Mouse (Mus musculus): ENCODE measurements around the gene Tnfrsf25. TPM values are rescaled to one million over a fixed set of nuclear protein-coding genes. Genes with fewer than 3 reads are reported as not detected.

The Tnfrsf25 gene
- total RNA-seq, 1 experiment from 2014 or later, result not detected

DNA sequence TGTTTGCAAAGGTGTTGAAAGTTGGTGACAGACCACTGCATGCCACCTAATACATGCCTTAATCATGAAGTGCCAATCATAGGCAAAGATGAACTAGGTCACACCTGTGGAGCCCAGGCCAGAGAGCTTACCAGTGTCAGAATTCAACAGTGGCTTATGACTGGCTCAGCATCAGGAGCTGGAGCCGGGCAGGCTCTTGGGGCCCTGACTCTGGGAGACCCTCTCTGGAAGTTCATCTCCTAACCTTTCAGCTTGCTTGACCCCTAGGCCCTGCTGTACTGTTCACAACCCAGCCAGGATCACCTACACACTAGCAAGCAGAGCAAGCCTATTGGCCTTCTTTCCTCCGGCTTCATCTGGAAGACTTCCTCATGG lies 21.1 kb downstream of the Tnfrsf25 start:
- ATAC-seq (replicated peaks; ENCODE audit: low read depth, poor library complexity, severe bottlenecking), result no peak

GRCm38 (mm10) chr4:152138497-152139260 lies 22.9 kb downstream of the Tnfrsf25 start:
- peak; percentile 84 for ATAC-seq (replicated peaks; ENCODE audit: low read depth, poor library complexity, severe bottlenecking)

GRCm38 (mm10) chr4:152140441-152140840 lies 24.7 kb downstream of the Tnfrsf25 start:
- peak; percentile 49 for ATAC-seq (replicated peaks; ENCODE audit: low read depth, poor library complexity, severe bottlenecking)

DNA sequence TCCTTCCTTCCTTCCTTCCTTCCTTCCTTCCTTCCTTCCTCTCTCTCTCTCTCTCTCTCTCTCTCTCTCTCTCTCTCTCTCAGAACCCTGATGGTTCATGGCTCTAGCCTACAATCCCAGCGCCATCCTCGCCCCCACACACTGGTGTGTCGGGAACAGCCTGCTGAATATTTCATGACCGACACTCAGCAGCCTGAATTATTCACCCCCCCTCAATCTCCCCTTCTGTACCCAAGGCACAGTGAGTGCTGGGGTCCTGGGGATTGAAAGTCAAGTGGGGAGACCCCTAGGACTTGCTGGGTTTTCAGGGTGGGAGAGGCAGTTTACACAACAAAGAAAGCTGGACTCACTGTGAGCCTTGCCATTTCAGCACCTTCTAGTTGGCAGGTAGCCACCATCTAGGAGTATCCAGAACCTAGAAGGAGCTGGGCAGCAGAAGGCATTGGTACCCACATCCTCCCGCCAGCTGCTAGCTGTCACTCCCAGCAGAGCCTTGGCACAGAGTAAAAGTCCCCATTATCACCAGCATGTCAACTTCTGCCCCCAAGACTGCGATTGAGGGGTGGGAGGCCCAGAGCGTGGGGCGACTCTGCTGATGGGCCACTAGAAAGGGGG lies 25.9 kb downstream of the Tnfrsf25 start:
- ATAC-seq (replicated peaks; ENCODE audit: low read depth, poor library complexity, severe bottlenecking), result no peak

DNA sequence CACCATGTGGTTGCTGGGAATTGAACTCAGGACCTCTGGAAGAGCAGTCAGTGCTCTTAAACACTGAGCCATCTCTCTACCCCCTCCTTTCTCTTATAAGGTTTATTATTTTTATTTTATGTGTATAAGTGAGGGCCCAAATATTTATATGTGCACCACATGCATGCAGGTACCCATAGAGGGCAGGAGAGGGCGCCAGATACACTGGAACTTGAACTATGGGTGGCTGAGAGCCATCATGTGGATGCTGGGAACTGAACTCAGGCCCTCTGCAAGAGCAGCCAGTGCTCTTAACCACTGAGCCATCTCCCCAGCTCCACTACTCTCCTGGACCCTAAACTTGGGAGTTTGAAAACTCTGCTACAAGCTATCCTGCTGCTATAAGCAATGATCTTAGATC lies 27.9 kb downstream of the Tnfrsf25 start:
- ATAC-seq (replicated peaks; ENCODE audit: low read depth, poor library complexity, severe bottlenecking), result no peak

GRCm38 (mm10) chr4:152145473-152145872 lies 29.7 kb downstream of the Tnfrsf25 start:
- ATAC-seq (replicated peaks; ENCODE audit: low read depth, poor library complexity, severe bottlenecking), result no peak

DNA sequence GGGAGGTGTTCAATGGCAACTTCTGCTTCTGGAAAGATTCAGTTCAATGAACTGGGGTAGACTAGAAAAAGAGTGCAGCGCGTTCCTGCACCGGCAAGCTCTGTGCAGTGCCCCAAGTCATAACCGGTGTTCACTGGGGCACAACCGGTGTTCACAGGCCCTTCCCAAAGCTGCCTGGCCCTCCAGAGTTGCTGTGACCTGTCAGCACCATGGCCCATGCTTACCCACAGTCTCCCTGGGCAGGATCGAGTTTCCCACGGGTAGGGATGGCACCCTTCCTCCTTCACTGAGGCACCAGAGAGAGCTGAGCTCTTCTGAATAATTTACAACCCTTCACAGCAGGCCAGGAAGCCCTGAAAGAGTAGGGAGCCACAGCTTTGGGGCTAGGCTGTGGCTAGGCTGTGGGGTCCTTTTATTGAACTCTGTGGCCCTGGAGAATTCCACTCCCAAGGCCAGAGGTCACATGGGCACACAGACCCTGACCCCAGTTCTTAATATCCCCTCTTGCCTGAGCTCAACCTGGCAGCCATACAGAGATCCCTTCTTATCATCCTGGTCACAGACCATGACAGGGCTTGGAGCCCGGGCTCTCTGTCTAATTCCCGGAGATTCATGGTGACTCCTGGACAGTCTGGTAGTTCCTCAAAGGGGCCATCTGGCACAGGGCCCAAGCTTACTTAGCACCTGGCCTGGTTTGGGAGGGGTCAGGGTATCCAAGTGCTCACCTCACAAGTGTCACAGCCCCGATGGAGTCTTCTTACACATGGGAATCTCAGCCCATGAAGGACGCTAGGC lies 30.5 kb downstream of the Tnfrsf25 start:
- no peak for ATAC-seq (replicated peaks; ENCODE audit: low read depth, poor library complexity, severe bottlenecking)

DNA sequence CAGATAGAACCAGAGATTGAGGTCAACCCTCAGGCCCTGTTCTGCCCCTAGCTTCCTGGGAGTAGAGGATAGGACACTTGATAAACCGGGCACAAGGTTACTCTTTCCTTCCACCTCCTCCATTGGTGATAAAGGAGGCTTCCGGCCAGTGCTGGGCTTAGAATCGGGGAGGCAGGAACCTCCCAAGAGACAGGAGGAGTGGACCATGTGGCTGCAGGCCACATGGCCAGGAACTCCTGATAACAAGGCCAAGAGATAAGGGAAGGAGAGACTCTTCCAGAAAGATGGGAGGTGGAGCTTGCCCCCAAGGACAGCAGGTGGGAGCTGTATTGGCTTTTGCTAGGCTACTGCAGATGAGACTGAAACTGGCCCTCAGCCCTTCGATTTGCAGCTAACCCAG lies 34.8 kb downstream of the Tnfrsf25 start:
- ATAC-seq (replicated peaks; ENCODE audit: low read depth, poor library complexity, severe bottlenecking), result no peak

DNA sequence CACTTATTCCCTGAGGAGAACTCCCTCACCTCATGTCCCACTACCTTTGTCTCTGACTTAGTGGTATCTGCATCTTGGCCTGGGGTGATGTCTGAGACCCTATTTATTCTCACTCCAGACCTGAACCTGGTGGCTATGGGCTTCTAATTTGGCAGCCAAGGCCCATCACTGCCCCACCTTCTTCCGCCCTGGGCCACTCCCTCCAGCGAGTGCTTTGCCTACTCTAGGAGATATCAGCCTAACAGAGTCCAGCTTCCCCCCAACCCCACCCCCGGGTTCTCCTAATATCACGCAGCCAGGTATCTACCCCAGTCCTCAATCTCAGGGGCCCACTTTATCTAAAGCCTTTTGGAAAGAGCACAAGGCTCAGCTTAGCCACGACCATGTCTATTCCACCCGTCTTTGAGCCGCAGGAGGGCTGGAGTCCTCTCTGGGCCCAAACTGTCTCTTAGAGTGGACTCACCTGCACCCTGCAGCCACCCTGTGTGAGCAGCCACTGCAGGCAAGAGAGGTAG lies 35.8 kb downstream of the Tnfrsf25 start:
- ATAC-seq (replicated peaks; ENCODE audit: low read depth, poor library complexity, severe bottlenecking), result no peak

GRCm38 (mm10) chr4:152151966-152152544 lies 36.3 kb downstream of the Tnfrsf25 start, which contains the start of gene Espn:
TSS of gene Espn (minus strand) at chr4:152152371.
- peak; percentile 62 for ATAC-seq (replicated peaks; ENCODE audit: low read depth, poor library complexity, severe bottlenecking)

- peak; percentile 80 for ATAC-seq (replicated peaks; ENCODE audit: low read depth, poor library complexity, severe bottlenecking)
Observed at GRCm38 (mm10) chr4:152153771-152154177, 38.0 kb downstream of the Tnfrsf25 start.

DNA sequence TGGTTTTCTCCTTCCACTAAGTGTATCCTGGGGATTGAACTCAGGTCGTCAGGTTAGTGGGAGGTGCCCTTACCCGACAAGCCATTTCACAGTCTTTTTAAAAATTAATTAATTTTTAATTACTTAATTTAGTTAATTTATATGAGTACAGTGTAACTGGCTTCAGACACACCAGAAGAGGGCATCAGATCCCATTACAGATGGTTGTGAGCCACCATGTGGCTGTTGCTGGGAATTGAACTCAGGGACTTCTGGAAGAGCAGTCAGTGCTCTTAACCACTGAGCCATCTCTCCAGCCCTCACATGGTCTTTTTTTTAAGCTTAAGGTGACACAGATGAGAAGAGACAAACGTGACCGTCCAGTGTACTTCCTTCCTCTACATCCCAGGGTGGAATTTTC lies 39.3 kb downstream of the Tnfrsf25 start:
- no peak for ATAC-seq (replicated peaks; ENCODE audit: low read depth, poor library complexity, severe bottlenecking)

GRCm38 (mm10) chr4:152157779-152158584 lies 42.2 kb downstream of the Tnfrsf25 start:
- ATAC-seq (replicated peaks; ENCODE audit: low read depth, poor library complexity, severe bottlenecking), result no peak

DNA sequence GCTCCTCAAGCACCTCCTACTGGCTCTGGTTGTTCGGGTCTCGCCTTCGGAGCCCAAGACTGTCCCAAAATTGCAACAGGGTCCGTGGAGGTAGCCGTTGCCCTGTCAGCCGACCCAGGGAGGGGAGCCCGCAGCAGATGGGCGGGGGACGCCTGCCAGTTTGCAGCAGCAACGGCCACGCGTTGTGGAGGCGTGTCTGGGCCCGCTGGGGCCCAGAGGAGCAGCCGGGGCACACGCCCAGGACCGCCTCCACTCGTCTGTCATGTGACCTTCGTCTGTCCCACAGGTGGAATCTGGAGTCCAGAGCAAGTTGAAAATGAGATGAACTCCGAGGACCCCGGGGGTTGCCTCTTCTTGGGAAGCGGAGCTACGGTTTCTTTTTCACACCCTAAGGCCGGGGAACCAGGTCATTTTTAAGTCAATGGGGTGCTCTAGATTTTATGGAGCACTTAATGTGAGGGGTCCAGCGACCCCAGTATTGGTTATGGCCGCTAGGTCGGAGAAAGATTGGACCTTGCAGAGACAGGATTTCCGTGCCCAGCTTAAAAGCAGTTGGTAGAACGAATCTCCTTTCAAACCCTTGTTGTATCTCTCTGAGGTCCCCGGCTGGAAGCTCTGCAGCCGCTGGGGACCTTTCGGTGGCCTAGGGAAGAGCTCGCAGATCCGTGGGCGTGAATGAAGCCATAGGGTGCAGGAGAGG lies 43.0 kb downstream of the Tnfrsf25 start, which contains the start of gene Hes2:
Hes2 (plus strand) TSS at position 283 of the 700 bp plus-strand sequence.
- ATAC-seq (replicated peaks; ENCODE audit: low read depth, poor library complexity, severe bottlenecking), result peak; percentile 17

DNA sequence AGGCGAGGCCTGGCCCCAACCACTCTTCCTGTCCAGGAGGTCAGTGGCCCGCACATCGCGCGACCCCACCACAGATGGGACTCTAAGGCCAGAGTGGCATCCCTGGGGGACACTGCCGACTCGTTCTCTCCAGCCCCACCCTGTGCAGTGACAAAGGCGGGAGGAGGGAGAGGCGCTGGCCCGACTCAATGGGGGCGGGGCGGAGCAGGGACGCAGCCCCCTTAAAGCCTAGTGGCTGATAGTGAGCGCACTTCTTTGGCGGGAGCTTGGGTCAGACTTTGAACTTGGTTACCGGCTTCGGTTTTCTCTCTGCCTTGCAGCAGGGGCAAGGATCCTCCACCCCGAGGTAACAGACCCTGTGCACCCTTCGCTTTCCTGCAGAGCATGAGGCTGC lies 43.5 kb downstream of the Tnfrsf25 start:
- peak; percentile 27 for ATAC-seq (replicated peaks; ENCODE audit: low read depth, poor library complexity, severe bottlenecking)

- no peak for ATAC-seq (replicated peaks; ENCODE audit: low read depth, poor library complexity, severe bottlenecking)
Observed at GRCm38 (mm10) chr4:152160748-152161147, 45.0 kb downstream of the Tnfrsf25 start.

DNA sequence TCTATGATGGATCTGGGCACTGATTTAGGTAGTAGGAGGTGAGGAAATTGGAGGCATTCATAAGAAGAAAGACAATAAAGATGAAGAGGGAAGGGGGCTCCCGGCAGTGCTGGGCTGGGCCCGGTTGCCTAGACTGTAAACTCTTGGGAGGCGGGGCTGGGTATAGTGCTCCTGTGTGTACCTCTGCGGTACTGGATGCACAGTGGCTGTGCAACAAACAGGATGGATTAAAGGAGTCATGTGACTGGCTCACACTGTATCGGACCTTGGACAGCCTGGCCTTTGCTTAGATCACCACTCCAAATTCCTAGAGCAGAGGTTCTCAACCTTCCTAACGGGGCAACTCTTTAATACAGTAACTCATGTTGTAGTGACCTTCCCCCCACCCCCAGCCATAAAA lies 45.9 kb downstream of the Tnfrsf25 start:
- no peak for ATAC-seq (replicated peaks; ENCODE audit: low read depth, poor library complexity, severe bottlenecking)

DNA sequence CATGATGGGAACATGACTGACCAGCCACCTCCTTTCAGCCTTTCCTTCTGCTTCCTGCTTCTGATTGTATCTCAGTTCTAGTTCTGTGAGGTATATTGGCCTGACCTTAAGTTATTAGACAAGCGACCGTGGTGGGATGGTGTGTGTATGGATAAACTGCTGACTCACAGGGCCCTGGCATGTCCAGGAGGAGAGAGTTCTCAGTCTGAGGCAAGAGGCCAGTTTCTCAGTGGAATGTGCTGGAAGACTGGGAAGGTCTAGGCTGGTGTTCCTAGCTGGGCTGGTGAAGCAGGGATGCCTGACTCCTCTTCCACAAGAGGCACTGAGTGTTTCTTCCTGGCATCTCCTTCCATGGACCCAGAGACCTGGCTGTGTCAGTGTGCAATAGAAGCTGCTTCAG lies 47.0 kb downstream of the Tnfrsf25 start:
- ATAC-seq (replicated peaks; ENCODE audit: low read depth, poor library complexity, severe bottlenecking), result no peak

Measured in common myeloid progenitor, adult 5-6 weeks (primary cell).